Mouse (Mus musculus): Measurements from ENCODE around the gene Gm21760. TPM values are rescaled to one million over a fixed set of nuclear protein-coding genes. Genes with fewer than 3 reads are reported as not detected.
"Not testable (repeated sequence)": the region's sequence is repeated elsewhere in the genome, so short reads cannot be mapped to it uniquely, and the experiment has no call there.

Gene Gm21760
- polyA plus RNA-seq (2015; fragmentation: Nextera tagmentation; extraction: Ambion mirVana), result not detected in 2 replicates

DNA sequence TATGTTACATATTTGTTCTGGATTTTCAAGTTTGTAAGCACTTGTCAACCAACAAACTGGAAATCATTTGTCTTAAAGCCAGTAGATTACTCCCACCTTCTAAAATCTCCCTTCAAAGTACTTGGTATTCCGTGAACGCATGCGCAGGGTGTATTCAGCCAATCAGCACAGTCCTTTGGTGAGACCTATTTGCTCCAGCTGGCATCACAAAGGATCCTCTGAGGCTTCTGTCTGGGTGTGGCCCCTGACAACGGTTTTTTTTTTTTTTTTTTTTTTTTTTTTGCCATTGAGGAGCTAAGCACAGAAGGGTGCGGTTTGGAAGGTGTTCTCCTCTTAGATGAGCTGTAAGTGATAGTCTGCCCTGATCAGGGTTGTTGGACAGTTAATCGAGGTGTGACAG, at the start of gene Gm21760:
Gene Gm21760 (plus strand): TSS at position 301 of the 400 bp plus-strand sequence.
- not testable (repeated sequence) for H3K4me3 ChIP-seq (replicated peaks; ENCODE audit: low read depth, low read length); DNase-seq (ENCODE audit: low spot score); H3K4me1 ChIP-seq (replicated peaks; ENCODE audit: insufficient read depth, low read length); H3K4me2 ChIP-seq (ENCODE audit: low read length); H3K27me3 ChIP-seq (ENCODE audit: insufficient read depth, low read length); H3K9ac ChIP-seq (ENCODE audit: low read depth, low read length); H3K9me3 ChIP-seq (replicated peaks; ENCODE audit: low read length); H3K27ac ChIP-seq; H3K36me3 ChIP-seq (ENCODE audit: insufficient read depth, low read length); ATAC-seq (replicated peaks; ENCODE audit: low FRiP score, low read depth)
- WGBS, result no CpG with 5 or more reads among the region's 6 CpGs

All from kidney, postnatal 0 days (tissue).